Mouse (Mus musculus) heart, embryonic 13.5 days (tissue): Measurements from ENCODE around the gene Alkbh6. TPM values are rescaled to one million over a fixed set of nuclear protein-coding genes. Genes with fewer than 3 reads are reported as not detected.

Source experiments
- ATAC-seq: fragments of 200-750 bp; cut with Nextera tagmentation; 2 replicates; pipeline ENCODE4 v1.8.0; 2017; ENCODE audit warnings: moderate TSS enrichment; ENCODE audit not compliant: insufficient number of reproducible peaks, low FRiP score, low TSS enrichment; ENCODE audit errors: extremely low read depth
- H3K27ac ChIP-seq: fragments of 300-500 bp; sonication (generic); replicated peaks from 2 replicates; pipeline ENCODE4 v1.5.1; 2015; ENCODE audit warnings: moderate library complexity, mild to moderate bottlenecking, inconsistent platforms
- H3K27me3 ChIP-seq: fragments of 300-500 bp; sonication (generic); replicated peaks from 2 replicates; pipeline ENCODE4 v1.6.1; 2015; ENCODE audit warnings: mild to moderate bottlenecking, inconsistent platforms
- H3K36me3 ChIP-seq: fragments of 300-500 bp; sonication (generic); 2 replicates; pipeline ENCODE4 v1.6.1; 2015; ENCODE audit warnings: mild to moderate bottlenecking, inconsistent platforms
- H3K4me1 ChIP-seq: fragments of 300-500 bp; sonication (generic); 2 replicates; pipeline ENCODE4 v1.6.1; 2015; ENCODE audit warnings: inconsistent platforms
- H3K4me2 ChIP-seq: fragments of 300-500 bp; sonication (generic); 2 replicates; pipeline ENCODE4 v1.6.1; 2015; ENCODE audit warnings: inconsistent platforms, mild to moderate bottlenecking, moderate library complexity
- H3K4me3 ChIP-seq: fragments of 300-500 bp; sonication (generic); 2 replicates; pipeline ENCODE4 v1.5.1; 2015; ENCODE audit warnings: moderate library complexity, mild to moderate bottlenecking, inconsistent platforms
- H3K9ac ChIP-seq: fragments of 300-500 bp; sonication (generic); 2 replicates; pipeline ENCODE4 v1.6.1; 2015; ENCODE audit warnings: inconsistent platforms, mild to moderate bottlenecking, moderate library complexity
- H3K9me3 ChIP-seq: fragments of 300-500 bp; sonication (generic); 2 replicates; pipeline ENCODE4 v1.6.1; 2016; ENCODE audit warnings: inconsistent platforms
- WGBS: fragments of 180-500 bp; shearing (Covaris S2); methylation state at CpG from one replicate; pipeline ENCODE4 v1.1.7; 2015; ENCODE audit warnings: mixed read lengths; 5-methylcytosine and 5-hydroxymethylcytosine counted together
- polyA plus RNA-seq: library from polyadenylated mRNA; unstranded; fragments of >200 nt; fragmentation: Nextera tagmentation; extraction: Ambion mirVana; gene quantifications from 2 replicates; pipeline ENCODE4 v1.2.1, GENCODE M21; 2015

Alkbh6 gene
- polyA plus RNA-seq = 60.5 and 66.1 TPM in 2 replicates

- Histone ChIP-seq H3K4me3 (peak within 1 kb of the TSS; percentile 85), H3K36me3 (peaks cover 45% of the 10 kb centered on the region), H3K27ac (peak within 1 kb of the TSS; percentile 82), H3K4me1 (peaks cover 18% of the 10 kb centered on the region), H3K9ac (peak within 1 kb of the TSS; percentile 90), H3K4me2 (peak within 1 kb of the TSS; percentile 98), H3K27me3 (no peaks in the 10 kb centered on the region), H3K9me3 (no peaks in the 10 kb centered on the region)
- peak; percentile 99 for ATAC-seq
- 4% methylated on average over 27 of the region's 27 CpGs for WGBS
These were observed at the start of gene Alkbh6 for GRCm38 (mm10) chr7:30308076-30309005. Alkbh6 (plus strand) TSS chr7:30308717.

- no peak for ATAC-seq
- 74% methylated on average over 2 of the region's 2 CpGs for WGBS
- Histone ChIP-seq H3K9ac (no peak overlapping the region), H3K9me3 (no peaks in the 10 kb centered on the region), H3K4me2 (no peak overlapping the region), H3K27ac (no peak overlapping the region), H3K27me3 (no peaks in the 10 kb centered on the region), H3K36me3 (peaks cover 73% of the 10 kb centered on the region), H3K4me3 (no peak overlapping the region), H3K4me1 (peaks cover 10% of the 10 kb centered on the region)
These were observed 43.5 kb upstream of the Alkbh6 start for GRCm38 (mm10) chr7:30265041-30265440.

- no peak overlapping the region for H3K27ac ChIP-seq
- H3K4me3 ChIP-seq = no peak overlapping the region
- H3K9ac ChIP-seq = no peak overlapping the region
- peaks cover 10% of the 10 kb centered on the region for H3K4me1 ChIP-seq
- H3K4me2 ChIP-seq = no peak overlapping the region
- no peaks in the 10 kb centered on the region for H3K9me3 ChIP-seq
- H3K36me3 ChIP-seq = peaks cover 75% of the 10 kb centered on the region
- WGBS = 91% methylated on average over 5 of the region's 5 CpGs
- no peak for ATAC-seq
- no peaks in the 10 kb centered on the region for H3K27me3 ChIP-seq
These were observed 43.0 kb upstream of the Alkbh6 start for GRCm38 (mm10) chr7:30265531-30265930.

- no peaks in the 10 kb centered on the region for H3K27me3 ChIP-seq
- H3K9ac ChIP-seq = no peak overlapping the region
- no peaks in the 10 kb centered on the region for H3K9me3 ChIP-seq
- H3K27ac ChIP-seq = no peak overlapping the region
- H3K4me1 ChIP-seq = peaks cover 10% of the 10 kb centered on the region
- H3K36me3 ChIP-seq = peaks cover 77% of the 10 kb centered on the region
- no peak overlapping the region for H3K4me3 ChIP-seq
- no peak overlapping the region for H3K4me2 ChIP-seq
- 87% methylated on average over 7 of the region's 7 CpGs for WGBS
- no peak for ATAC-seq
These were observed 42.6 kb upstream of the Alkbh6 start for GRCm38 (mm10) chr7:30265935-30266334.

- no peaks in the 10 kb centered on the region for H3K27me3 ChIP-seq
- H3K9ac ChIP-seq = no peak overlapping the region
- H3K36me3 ChIP-seq = peaks cover 77% of the 10 kb centered on the region
- H3K4me2 ChIP-seq = no peak overlapping the region
- no peaks in the 10 kb centered on the region for H3K9me3 ChIP-seq
- H3K27ac ChIP-seq = 0 out of 2 replicates have a peak overlapping the region, but pooled peaks have one; percentile 13
- ATAC-seq = no peak
- 36% methylated on average over 3 of the region's 3 CpGs for WGBS
- H3K4me1 ChIP-seq = peaks cover 10% of the 10 kb centered on the region
- H3K4me3 ChIP-seq = no peak overlapping the region
These were observed 41.7 kb upstream of the Alkbh6 start for GRCm38 (mm10) chr7:30266780-30267179.

- peaks cover 14% of the 10 kb centered on the region for H3K4me1 ChIP-seq
- H3K36me3 ChIP-seq = peaks cover 60% of the 10 kb centered on the region
- WGBS = 85% methylated on average over 4 of the region's 4 CpGs
- H3K4me3 ChIP-seq = no peak overlapping the region
- no peak overlapping the region for H3K4me2 ChIP-seq
- H3K27me3 ChIP-seq = no peaks in the 10 kb centered on the region
- no peak overlapping the region for H3K27ac ChIP-seq
- no peak overlapping the region for H3K9ac ChIP-seq
- H3K9me3 ChIP-seq = no peaks in the 10 kb centered on the region
- ATAC-seq = no peak
These were observed 38.9 kb upstream of the Alkbh6 start for GRCm38 (mm10) chr7:30269641-30270040.

GRCm38 (mm10) chr7:30274383-30274782 lies 34.1 kb upstream of the Alkbh6 start:
- no peaks in the 10 kb centered on the region for H3K9me3 ChIP-seq
- no peak overlapping the region for H3K27ac ChIP-seq
- H3K27me3 ChIP-seq = no peaks in the 10 kb centered on the region
- H3K9ac ChIP-seq = no peak overlapping the region
- no peak overlapping the region for H3K4me3 ChIP-seq
- peaks cover 22% of the 10 kb centered on the region for H3K4me1 ChIP-seq
- no peak overlapping the region for H3K4me2 ChIP-seq
- no peak for ATAC-seq
- 64% methylated on average over 6 of the region's 6 CpGs for WGBS
- peaks cover 28% of the 10 kb centered on the region for H3K36me3 ChIP-seq

- Histone ChIP-seq H3K4me2 (peak overlapping the region; percentile 94), H3K36me3 (no peaks in the 10 kb centered on the region), H3K9me3 (no peaks in the 10 kb centered on the region), H3K27me3 (no peaks in the 10 kb centered on the region), H3K9ac (peak overlapping the region; percentile 83), H3K27ac (no peak overlapping the region), H3K4me1 (peaks cover 37% of the 10 kb centered on the region), H3K4me3 (peak overlapping the region; percentile 86)
- WGBS = 60% methylated on average over 2 of the region's 2 CpGs
- no peak for ATAC-seq
These were observed 29.6 kb upstream of the Alkbh6 start for GRCm38 (mm10) chr7:30278911-30279310.

- no peak for ATAC-seq
- peak overlapping the region; percentile 94 for H3K4me2 ChIP-seq
- WGBS = 1% methylated on average over 6 of the region's 6 CpGs
- H3K4me3 ChIP-seq = peak overlapping the region; percentile 86
- H3K4me1 ChIP-seq = peaks cover 34% of the 10 kb centered on the region
- peak overlapping the region; percentile 83 for H3K9ac ChIP-seq
- peak overlapping the region; percentile 99 for H3K27ac ChIP-seq
- no peaks in the 10 kb centered on the region for H3K36me3 ChIP-seq
- H3K27me3 ChIP-seq = no peaks in the 10 kb centered on the region
- H3K9me3 ChIP-seq = no peaks in the 10 kb centered on the region
These were observed 29.0 kb upstream of the Alkbh6 start for GRCm38 (mm10) chr7:30279536-30279935.

GRCm38 (mm10) chr7:30279951-30280669 lies 28.4 kb upstream of the Alkbh6 start, which contains the start of the genes Thap8 and Wdr62:
Thap8 (plus strand) TSS chr7:30280094.
Wdr62 (minus strand) TSS chr7:30280419.
- H3K4me2 ChIP-seq = peak within 1 kb of the TSS; percentile 94
- H3K36me3 ChIP-seq = no peaks in the 10 kb centered on the region
- H3K9ac ChIP-seq = peak within 1 kb of the TSS; percentile 83
- H3K27me3 ChIP-seq = no peaks in the 10 kb centered on the region
- ATAC-seq = peak; percentile 95
- H3K27ac ChIP-seq = peak within 1 kb of the TSS; percentile 99
- peaks cover 28% of the 10 kb centered on the region for H3K4me1 ChIP-seq
- peak within 1 kb of the TSS; percentile 86 for H3K4me3 ChIP-seq
- H3K9me3 ChIP-seq = no peaks in the 10 kb centered on the region
- under 1% methylated on average over 49 of the region's 49 CpGs for WGBS

GRCm38 (mm10) chr7:30280670-30281138 lies 27.8 kb upstream of the Alkbh6 start:
- no peaks in the 10 kb centered on the region for H3K27me3 ChIP-seq
- under 1% methylated on average over 20 of the region's 20 CpGs for WGBS
- peak; percentile 76 for ATAC-seq

More at GRCm38 (mm10) chr7:30280670-30281138, 27.8 kb upstream of the Alkbh6 start:
- H3K4me2 ChIP-seq = peak overlapping the region; percentile 94
- peak overlapping the region; percentile 86 for H3K4me3 ChIP-seq
- H3K9me3 ChIP-seq = no peaks in the 10 kb centered on the region
- H3K27ac ChIP-seq = peak overlapping the region; percentile 99
- peaks cover 22% of the 10 kb centered on the region for H3K4me1 ChIP-seq
- no peaks in the 10 kb centered on the region for H3K36me3 ChIP-seq
- H3K9ac ChIP-seq = peak overlapping the region; percentile 83
